8 mouse cellular contexts compared by ENCODE assay signal in genomic region chr6:36810448-36810847, GRCm38 (mm10). TPM values are rescaled to one million over a fixed set of nuclear protein-coding genes. Genes with fewer than 3 reads are reported as not detected.
DNase-seq lines count a peak whose midpoint lies in the region; ATAC-seq and TF ChIP-seq lines count a peak whose summit lies in the region.

No protein-coding gene starts in this region.

- H3K4me3 ChIP-seq in kidney, embryonic 14.5 days (ENCODE audit: low read length), result peak overlapping the region; percentile 63
- H3K4me3 ChIP-seq in embryonic facial prominence, embryonic 12.5 days, result peak overlapping the region; percentile 56
- peak overlapping the region; percentile 69 for H3K4me3 ChIP-seq in hindbrain, embryonic 16.5 days (ENCODE audit: low read length)
- H3K4me3 ChIP-seq in myocyte, result no peak overlapping the region

- no peak for ATAC-seq in kidney, embryonic 14.5 days (ENCODE audit: low FRiP score, low TSS enrichment)
- no peak for ATAC-seq in embryonic facial prominence, embryonic 12.5 days (ENCODE audit: insufficient number of reproducible peaks, insufficient read depth, low FRiP score, low TSS enrichment)
- peak; percentile 20 for ATAC-seq in hindbrain, embryonic 16.5 days

- no peaks in the 10 kb centered on the region for H3K9me3 ChIP-seq in kidney, embryonic 14.5 days (ENCODE audit: control insufficient read depth, low read length)
- no peaks in the 10 kb centered on the region for H3K9me3 ChIP-seq in embryonic facial prominence, embryonic 12.5 days
- no peaks in the 10 kb centered on the region for H3K9me3 ChIP-seq in hindbrain, embryonic 16.5 days (ENCODE audit: control insufficient read depth, low read length)

- WGBS in kidney, embryonic 14.5 days, result 22% methylated on average over 5 of the region's 5 CpGs
- whole genome bisulfite sequencing in embryonic facial prominence, embryonic 12.5 days, result 14% methylated on average over 5 of the region's 5 CpGs
- 5% methylated on average over 5 of the region's 5 CpGs for WGBS in hindbrain, embryonic 16.5 days

- DNase-seq in kidney, postnatal 36 days, result no peak
- DNase-seq in spleen, postnatal 36 days (ENCODE audit: low spot score in 2 of 2), result no peak
- DNase-seq in gastrocnemius, adult 8-10 months (ENCODE audit: low spot score in 2 of 2), result no peak
- no peak for DNase-seq in spleen, postnatal 14 days (ENCODE audit: low spot score in 2 of 2)

- peaks cover 12% of the 10 kb centered on the region; the same call in 1 of the 2 replicates for H3K36me3 ChIP-seq in kidney, embryonic 14.5 days (ENCODE audit: control insufficient read depth, insufficient read depth, low read length)
- H3K36me3 ChIP-seq in embryonic facial prominence, embryonic 12.5 days, result peaks cover 6% of the 10 kb centered on the region
- peaks cover 5% of the 10 kb centered on the region for H3K36me3 ChIP-seq in hindbrain, embryonic 16.5 days (ENCODE audit: control insufficient read depth, insufficient read depth, low read length)
- no peaks in the 10 kb centered on the region for H3K36me3 ChIP-seq in myocyte (ENCODE audit: control insufficient read depth, insufficient read depth)

- peak overlapping the region; percentile 56 for H3K4me2 ChIP-seq in kidney, embryonic 14.5 days (replicated peaks; ENCODE audit: low read depth, low read length)
- peak overlapping the region; percentile 60 for H3K4me2 ChIP-seq in embryonic facial prominence, embryonic 12.5 days (replicated peaks)
- peak overlapping the region; percentile 70 for H3K4me2 ChIP-seq in hindbrain, embryonic 16.5 days (ENCODE audit: low read length)
- H3K4me2 ChIP-seq in myocyte (ENCODE audit: low read depth), result peak overlapping the region; percentile 80

- 0 out of 2 replicates have a peak overlapping the region, but pooled peaks have one; percentile 82 for H3K27ac ChIP-seq in kidney, embryonic 14.5 days (ENCODE audit: low read depth, low read length)
- peak overlapping the region; percentile 95 for H3K27ac ChIP-seq in embryonic facial prominence, embryonic 12.5 days
- H3K27ac ChIP-seq in hindbrain, embryonic 16.5 days (ENCODE audit: low read depth, low read length), result peak overlapping the region; percentile 89

- H3ac ChIP-seq in myocyte (ENCODE audit: control insufficient read depth, insufficient read length), result no peak overlapping the region

- no peaks in the 10 kb centered on the region for H3K79me2 ChIP-seq in myocyte (ENCODE audit: control insufficient read depth, insufficient read depth)

- peak overlapping the region; percentile 75; the same call in 1 of the 2 replicates for H3K9ac ChIP-seq in kidney, embryonic 14.5 days (ENCODE audit: low read depth, low read length)
- peak overlapping the region; percentile 76 for H3K9ac ChIP-seq in embryonic facial prominence, embryonic 12.5 days
- H3K9ac ChIP-seq in hindbrain, embryonic 16.5 days (ENCODE audit: low read depth, low read length), result peak overlapping the region; percentile 82

- no peak for TF ChIP-seq POLR2A in myocyte (IDR thresholded peaks at IDR 0.05; ENCODE audit: insufficient read length, low read depth)

- H3K4me1 ChIP-seq in kidney, embryonic 14.5 days (ENCODE audit: control insufficient read depth, insufficient read depth, low read length), result 0 out of 2 replicates have a peak, but pooled peaks cover 12% of the 10 kb centered on the region
- peaks cover 25% of the 10 kb centered on the region for H3K4me1 ChIP-seq in embryonic facial prominence, embryonic 12.5 days
- H3K4me1 ChIP-seq in hindbrain, embryonic 16.5 days (ENCODE audit: control insufficient read depth, insufficient read depth, low read depth, low read length), result peaks cover 13% of the 10 kb centered on the region

- H3K27me3 ChIP-seq in kidney, embryonic 14.5 days (ENCODE audit: control insufficient read depth, insufficient read depth, low read length), result no peaks in the 10 kb centered on the region
- no peaks in the 10 kb centered on the region for H3K27me3 ChIP-seq in embryonic facial prominence, embryonic 12.5 days
- H3K27me3 ChIP-seq in hindbrain, embryonic 16.5 days (replicated peaks; ENCODE audit: control insufficient read depth, insufficient read depth, low read length), result no peaks in the 10 kb centered on the region
- H3K27me3 ChIP-seq in myocyte (ENCODE audit: control insufficient read depth, insufficient read depth, insufficient read length), result no peaks in the 10 kb centered on the region

TF ChIP-seq in myocyte, 11 proteins besides CTCF, POLR2A, EP300 and RAD21:
- TF ChIP-seq MYOD1 (IDR thresholded peaks at IDR 0.05; ENCODE audit: control insufficient read depth in 1 of 3, insufficient read length in 2 of 3, low read depth in 2 of 3), result peak in 2 of 3 experiments; percentile 49 to 64
- no peak for TF ChIP-seq POLR2AphosphoS2 (IDR thresholded peaks at IDR 0.05; ENCODE audit: insufficient read length, low read depth)
- TF ChIP-seq TCF12 (IDR thresholded peaks at IDR 0.05; ENCODE audit: insufficient read depth, poor library complexity, severe bottlenecking), result no peak
- peak in 1 of 3 experiments; percentile 71 for TF ChIP-seq MYOG (IDR thresholded peaks at IDR 0.05; ENCODE audit: control insufficient read depth in 1 of 3, insufficient read depth in 1 of 3, insufficient read length in 2 of 3, low read depth in 2 of 3)
- no peak for TF ChIP-seq E2F4 (IDR thresholded peaks at IDR 0.05; ENCODE audit: insufficient read depth)
- TF ChIP-seq REST (IDR thresholded peaks at IDR 0.05; ENCODE audit: insufficient read depth, insufficient read length), result no peak

RNA-seq across cellular contexts. Expression of gene Ptn, which starts 0.4 kb away (rescaled TPM):
- 293 and 358 TPM in 2 replicates for polyA plus RNA-seq in kidney, embryonic 14.5 days (2014; fragmentation: Nextera tagmentation; extraction: Ambion mirVana)
- 678 and 730 TPM in 2 replicates for polyA plus RNA-seq in embryonic facial prominence, embryonic 12.5 days (2016; fragmentation: Nextera tagmentation; extraction: Ambion mirVana)
- 800 and 988 TPM in 2 replicates for polyA plus RNA-seq in hindbrain, embryonic 16.5 days (2015; fragmentation: Nextera tagmentation; extraction: Ambion mirVana)
- polyA plus RNA-seq in myocyte (2012; fragmentation: generic; extraction: Trizol), result 3.1 TPM
- 1 to 10 TPM in 2 of 4 experiments, under 1 TPM in 2; 0.51 to 1.3 (median 0.92) TPM for total RNA-seq in gastrocnemius, adult 8-10 months (2022)

Comparison
In these comparisons a context has a peak if more than half of its experiments do, and no peak if none do; other contexts are left out.
1. RNA of gene Ptn, which starts 0.4 kb away (polyA plus RNA-seq): 800 to 988 TPM in hindbrain, embryonic 16.5 days, 678 to 730 TPM in embryonic facial prominence, embryonic 12.5 days and 293 to 358 TPM in kidney, embryonic 14.5 days; 3.1 TPM in myocyte (single experiment); every median in the first group is over 10 times any median in the second.
2. Peak in every context shown above with its lines, with median percentiles within 50 percentile points of each other: H3K27ac ChIP-seq, H3K4me2 ChIP-seq and H3K9ac ChIP-seq.